Mouse (Mus musculus) C2C12 (cell line): ENCODE results near the gene Gm19684.
"Not testable (repeated sequence)": the region's sequence is repeated elsewhere in the genome, so short reads cannot be mapped to it uniquely, and the experiment has no call there.

ENCODE experiments used
- CTCF ChIP-seq: IDR thresholded peaks from one replicate; pipeline ENCODE4 v1.5.1; 2011; ENCODE audit not compliant: control insufficient read depth, insufficient read depth, insufficient read length
- MAX ChIP-seq: IDR thresholded peaks from one replicate; pipeline ENCODE4 v1.6.1; 2011; ENCODE audit warnings: mild to moderate bottlenecking, control low read depth

- not testable (repeated sequence) for TF ChIP-seq CTCF, MAX
Measured at GRCm38 (mm10) chr17:36081901-36082300, 39.6 kb upstream of the Gm19684 start.
